Mouse (Mus musculus) liver, postnatal 0 days (tissue): Measurements from ENCODE around the gene Gm20481.

Source experiments
- CTCF ChIP-seq: sonication (generic); IDR thresholded peaks from 2 replicates; pipeline ENCODE4 v1.5.1; 2016; ENCODE audit warnings: antibody characterized with exemption, low read depth
- EP300 ChIP-seq: IDR thresholded peaks from 2 replicates; pipeline ENCODE4 v1.6.1; 2016; ENCODE audit warnings: antibody characterized with exemption, low read depth, mild to moderate bottlenecking

GRCm38 (mm10) chr17:34932287-34932686 lies 37.4 kb upstream of the Gm20481 start:
- TF ChIP-seq CTCF (no peak), EP300 (no peak)
